Mouse (Mus musculus) retina, postnatal 7 days (tissue): Measurements from ENCODE around the gene Slc35b1.

Experiments
- DNase-seq: peaks from one replicate; pipeline ENCODE4 v3.0.0-alpha.2; 2012; ENCODE audit warnings: low read depth, low spot score

Slc35b1 gene

DNA sequence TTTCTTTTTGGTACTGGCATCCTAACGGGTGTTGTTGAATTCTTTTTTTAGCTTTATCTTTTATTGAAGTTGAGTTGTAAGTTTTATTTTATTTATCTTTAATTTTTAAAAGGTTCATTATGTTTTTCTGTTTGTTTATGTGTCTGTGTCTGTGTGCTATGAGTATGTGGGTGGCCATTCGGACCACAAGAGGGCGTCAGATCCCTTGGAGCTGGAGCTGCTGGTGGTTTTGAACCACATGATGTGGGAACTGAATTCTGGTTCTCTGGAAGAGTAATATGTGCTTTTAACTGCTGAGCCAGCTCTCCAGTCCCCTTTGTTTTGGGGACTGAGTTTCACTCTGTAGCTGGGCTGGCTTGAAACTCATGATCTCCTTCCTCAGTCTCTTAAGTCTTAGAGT is 39.0 kb downstream of the Slc35b1 start:
- no peak for DNase-seq

DNA sequence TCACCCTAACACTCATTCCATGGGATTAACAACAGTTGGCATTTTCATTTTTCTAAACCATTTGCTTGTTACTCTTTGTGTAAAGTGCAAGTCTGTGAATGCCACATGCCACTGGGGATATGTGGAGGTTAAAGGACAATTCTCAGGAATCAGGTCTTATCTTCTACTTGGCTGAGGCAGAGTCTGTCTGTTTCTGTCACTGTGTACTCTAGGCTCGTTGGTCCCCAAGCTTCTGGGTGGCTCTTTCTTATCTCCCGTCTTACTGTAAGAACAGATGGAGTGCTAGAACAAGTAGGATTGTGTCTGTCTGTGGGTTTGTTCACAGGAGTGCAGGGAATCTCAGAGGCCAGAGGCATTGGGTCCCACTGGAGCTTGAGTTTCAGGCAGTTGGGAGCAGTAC is 46.9 kb downstream of the Slc35b1 start:
- DNase-seq: no peak

DNA sequence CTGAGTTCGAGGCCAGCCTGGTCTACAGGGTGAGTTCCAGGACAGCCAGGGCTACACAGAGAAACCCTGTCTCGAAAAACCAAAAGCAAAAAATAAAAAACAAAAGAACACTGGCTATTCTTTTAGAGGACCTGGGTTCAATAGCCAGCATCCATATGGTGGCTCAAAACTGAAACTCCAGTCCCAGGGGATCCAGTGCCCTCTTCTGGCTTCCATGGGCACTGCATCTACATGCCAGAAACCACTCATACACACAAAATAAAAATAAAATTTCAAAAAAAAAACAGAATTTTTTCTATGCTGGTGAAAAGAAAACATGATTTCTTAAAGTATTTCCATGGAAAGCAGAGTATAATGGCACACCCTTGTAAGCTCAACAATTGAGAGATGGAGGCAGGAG is 47.7 kb downstream of the Slc35b1 start:
- no peak for DNase-seq
